Mouse (Mus musculus) B cell, adult (primary cell): ENCODE data around the gene Gm5941. TPM values are rescaled to one million over a fixed set of nuclear protein-coding genes. Genes with fewer than 3 reads are reported as not detected.

Experiments used
- total RNA-seq: library from RNA; stranded (reverse); gene quantifications from 4 replicates; pipeline ENCODE4 v1.2.4, GENCODE M21; 2023; ENCODE audit not compliant: inconsistent age

Gm5941 gene
- not detected in 4 replicates for total RNA-seq

DNA sequence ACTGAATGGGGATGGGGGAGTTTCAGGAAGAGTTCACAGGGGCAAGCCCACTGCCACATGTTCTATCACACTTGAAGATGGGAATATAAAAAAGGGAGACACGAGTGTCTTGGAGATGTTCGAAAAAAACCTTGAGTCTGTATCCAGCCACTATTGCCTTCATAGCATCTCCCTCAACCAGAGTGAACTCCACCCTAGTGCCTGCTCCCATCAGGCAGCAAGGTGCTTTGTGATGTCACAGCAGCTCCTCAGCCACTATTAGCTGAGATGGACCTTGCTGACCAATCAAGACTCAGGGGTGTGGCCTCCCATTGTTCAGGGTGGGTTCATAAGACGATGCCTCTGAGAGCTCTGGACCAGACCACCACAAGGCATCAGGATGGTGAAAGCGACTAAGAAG is at the start of gene Gm5941:
Gene Gm5941, plus strand, starts transcription at position 301 of the 400 bp plus-strand sequence.

Other genes starting within 250 kb of the Gm5941 start
- gene Mageb18, start 109.6 kb downstream of the Gm5941 start, total RNA-seq, result not detected in 4 replicates